Mouse (Mus musculus) MEL (cell line): ENCODE results near the gene Snx29.

ENCODE experiments used
- CTCF ChIP-seq, 3 experiments: IDR thresholded peaks in 2 of 3; conservative IDR thresholded peaks in 1 of 3; 2 replicates each; pipeline ENCODE4 v1.5.1; 2011 to 2012; ENCODE audit warnings: low read length in 3 of 3, low read depth in 2 of 3, mild to moderate bottlenecking in 2 of 3, improper control_type of control experiment in 1 of 3, inconsistent platforms in 1 of 3, mixed read lengths in 1 of 3, moderate library complexity in 1 of 3; ENCODE audit not compliant: control insufficient read depth in 1 of 3, insufficient read depth in 1 of 3, poor library complexity in 1 of 3, severe bottlenecking in 1 of 3
- JUND ChIP-seq: IDR thresholded peaks from 2 replicates; pipeline ENCODE4 v1.6.1; 2011; ENCODE audit warnings: low read depth, mild to moderate bottlenecking, improper control_type of control experiment, low read length
- MYC ChIP-seq: IDR thresholded peaks from 2 replicates; pipeline ENCODE4 v1.6.1; 2011; ENCODE audit warnings: low read depth, mild to moderate bottlenecking, low read length, improper control_type of control experiment, moderate library complexity
- POLR2A ChIP-seq, 2 experiments: IDR thresholded peaks; 2 replicates each; pipeline ENCODE4 v1.6.1; 2011 to 2012; ENCODE audit warnings: low read length in 2 of 2, mild to moderate bottlenecking in 2 of 2, control low read depth in 1 of 2, improper control_type of control experiment in 1 of 2, low read depth in 1 of 2, moderate library complexity in 1 of 2; ENCODE audit not compliant: control insufficient read depth in 1 of 2, insufficient read depth in 1 of 2, poor library complexity in 1 of 2
- RCOR1 ChIP-seq: IDR thresholded peaks from 2 replicates; pipeline ENCODE4 v1.6.1; 2012; ENCODE audit warnings: low read depth, mild to moderate bottlenecking, inconsistent platforms, low read length, improper control_type of control experiment

- no peak for TF ChIP-seq MYC
- TF ChIP-seq CTCF (IDR thresholded peaks at IDR 0.05 in 2 of 3, conservative IDR thresholded peaks at IDR 0.05 in 1 of 3; ENCODE audit: control insufficient read depth in 1 of 3, insufficient read depth in 1 of 3, low read depth in 2 of 3, low read length in 3 of 3, poor library complexity in 1 of 3, severe bottlenecking in 1 of 3): no peak
- TF ChIP-seq RCOR1: no peak
- no peak for TF ChIP-seq POLR2A (IDR thresholded peaks at IDR 0.05; ENCODE audit: control insufficient read depth in 1 of 2, insufficient read depth in 1 of 2, low read depth in 1 of 2, low read length in 2 of 2, poor library complexity in 1 of 2)
- TF ChIP-seq JUND: no peak
Observed at GRCm38 (mm10) chr16:11688281-11689005, 365.7 kb downstream of the Snx29 start.
